Mouse (Mus musculus) liver, adult (tissue): ENCODE results near the gene Brd2.

ENCODE experiments used
- GATA4 ChIP-seq: IDR thresholded peaks from 2 replicates; pipeline ENCODE4 v1.6.1; 2014; ENCODE audit warnings: mild to moderate bottlenecking, low read length; ENCODE audit not compliant: insufficient replicate concordance

Gene Brd2

DNA sequence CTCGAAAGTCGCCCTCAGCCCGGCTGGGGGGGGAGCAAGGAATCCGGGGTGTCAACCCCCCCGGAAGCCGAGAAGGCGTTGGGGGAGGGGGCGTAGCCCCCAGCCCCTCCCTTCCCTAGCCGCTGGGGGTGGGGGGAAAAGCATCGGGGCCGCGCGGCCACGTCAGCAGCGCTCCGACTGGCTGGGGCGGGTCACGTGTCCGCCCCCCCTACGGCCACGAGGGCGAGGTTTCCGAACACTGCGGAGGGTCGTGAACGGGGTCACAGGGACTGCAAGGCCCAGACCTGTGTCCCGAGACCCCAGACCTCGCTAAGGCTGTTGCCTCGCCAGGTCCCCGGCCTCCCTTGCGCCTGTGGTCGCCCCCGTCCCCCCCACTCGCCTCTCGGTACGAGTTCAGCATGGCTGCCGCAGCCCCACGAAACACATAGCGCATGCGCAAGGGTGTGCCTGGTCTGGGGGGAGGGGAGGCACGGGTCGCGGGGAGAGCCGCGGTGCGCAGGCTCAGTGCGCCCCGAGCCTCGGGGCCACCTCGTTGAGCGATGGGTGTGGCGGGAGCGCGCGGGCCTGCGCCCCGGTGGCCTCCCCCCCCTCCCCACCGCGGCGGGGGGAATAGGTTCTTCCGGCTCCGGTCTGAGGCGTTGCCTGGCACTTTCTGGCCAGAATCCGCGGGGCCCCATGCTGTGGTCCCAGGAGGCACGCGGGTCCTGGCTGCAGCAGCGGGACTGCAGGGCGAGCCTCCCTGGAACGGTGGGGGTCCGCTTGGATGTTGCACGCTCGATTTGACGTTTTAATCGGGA is at the start of gene Brd2:
TSS of gene Brd2 (minus strand) at position 447 of the 797 bp plus-strand sequence.
- TF ChIP-seq GATA4, result no peak; the same call in 1 of the 2 replicates

GRCm38 (mm10) chr17:34170877-34171498 is 48.6 kb upstream of the Brd2 start:
- TF ChIP-seq GATA4, result no peak

DNA sequence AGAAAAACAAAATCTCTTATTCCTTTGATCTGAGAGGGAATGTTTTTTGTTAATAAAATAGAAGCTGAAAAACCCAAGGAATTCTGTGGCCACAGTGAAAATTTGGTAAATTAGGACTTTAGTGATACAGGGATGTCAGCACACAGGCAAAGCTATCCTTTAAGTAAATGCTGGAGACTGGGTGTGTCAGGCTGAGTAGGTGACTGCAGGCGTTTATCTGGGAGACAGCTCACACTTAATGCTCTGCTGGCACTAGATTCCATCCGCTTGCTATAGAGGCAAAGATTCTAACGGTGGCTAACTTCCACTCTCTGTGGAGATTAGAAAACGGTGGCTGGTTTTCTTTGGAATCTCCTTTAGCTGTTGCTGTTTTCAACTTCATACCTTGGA is 48.0 kb upstream of the Brd2 start:
- TF ChIP-seq GATA4, result no peak

GRCm38 (mm10) chr17:34169279-34169678 is 46.8 kb upstream of the Brd2 start:
- TF ChIP-seq GATA4, result no peak

DNA sequence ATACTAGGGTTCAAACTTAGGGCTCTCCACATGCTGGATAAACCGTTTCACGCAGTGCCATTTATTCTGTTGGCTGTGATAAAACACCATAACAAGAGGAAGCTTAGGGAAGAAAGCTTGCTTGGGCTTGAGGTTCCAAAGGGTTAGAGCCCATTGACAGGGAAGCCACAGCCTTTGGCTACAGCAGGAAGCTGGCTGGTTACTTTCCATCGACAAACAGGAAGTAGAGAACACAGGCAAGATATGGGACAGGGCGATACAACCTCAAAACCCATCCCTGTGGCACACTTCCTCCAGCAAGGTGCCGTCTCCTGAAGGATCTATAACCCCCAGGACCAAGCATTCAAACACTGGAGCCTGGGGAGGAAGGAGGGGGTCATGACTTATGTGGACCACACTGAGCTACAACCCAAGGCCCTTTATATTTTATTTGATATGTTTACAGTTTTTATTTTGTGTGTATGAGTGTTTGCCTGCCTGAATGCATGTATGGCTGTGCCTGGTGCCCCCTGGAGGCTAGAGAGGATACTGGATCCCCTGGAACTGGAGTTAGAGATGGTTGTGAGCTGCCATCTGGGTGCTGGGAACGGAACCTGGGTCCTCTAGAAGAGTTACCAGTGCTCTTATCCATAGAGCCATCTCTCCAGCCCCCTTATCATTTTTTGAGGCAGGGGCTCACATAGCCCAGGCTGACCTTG is 42.7 kb upstream of the Brd2 start:
- TF ChIP-seq GATA4, result no peak

DNA sequence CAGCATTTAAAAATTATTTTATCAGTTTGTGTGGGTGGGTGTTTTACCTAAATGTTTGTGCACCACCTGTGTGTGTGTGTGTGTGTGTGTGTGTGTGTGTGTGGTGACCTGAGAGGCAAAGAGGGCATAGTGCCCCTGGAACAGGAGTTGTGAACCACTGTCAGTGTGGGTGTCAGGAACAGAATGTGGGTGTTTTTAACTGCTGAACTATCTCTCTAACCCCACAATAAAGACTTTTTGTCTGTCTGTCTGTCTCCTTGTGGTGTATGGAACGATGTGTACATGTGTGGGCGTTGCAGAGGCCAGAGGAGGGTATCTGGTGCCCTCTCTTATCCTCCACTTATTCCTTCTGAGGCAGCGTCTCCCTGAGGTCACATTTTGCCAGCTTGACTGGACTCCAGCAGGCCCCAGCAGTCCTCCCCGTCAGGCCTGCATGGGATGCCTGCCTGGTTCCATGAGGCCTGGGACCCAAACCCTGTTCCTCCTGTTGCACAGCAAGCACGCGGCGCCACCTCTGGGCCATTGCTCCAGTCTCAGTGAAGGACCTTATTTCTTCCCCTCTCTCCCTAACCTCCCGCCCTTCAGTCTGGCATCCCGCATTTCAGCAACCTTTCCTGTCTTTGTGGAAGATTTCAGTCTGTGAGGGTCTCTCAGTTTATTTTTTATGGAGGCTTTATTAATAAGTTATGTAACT is 41.9 kb upstream of the Brd2 start:
- no peak for TF ChIP-seq GATA4

- no peak for TF ChIP-seq GATA4
These were observed 33.1 kb upstream of the Brd2 start for GRCm38 (mm10) chr17:34155534-34155933.

DNA sequence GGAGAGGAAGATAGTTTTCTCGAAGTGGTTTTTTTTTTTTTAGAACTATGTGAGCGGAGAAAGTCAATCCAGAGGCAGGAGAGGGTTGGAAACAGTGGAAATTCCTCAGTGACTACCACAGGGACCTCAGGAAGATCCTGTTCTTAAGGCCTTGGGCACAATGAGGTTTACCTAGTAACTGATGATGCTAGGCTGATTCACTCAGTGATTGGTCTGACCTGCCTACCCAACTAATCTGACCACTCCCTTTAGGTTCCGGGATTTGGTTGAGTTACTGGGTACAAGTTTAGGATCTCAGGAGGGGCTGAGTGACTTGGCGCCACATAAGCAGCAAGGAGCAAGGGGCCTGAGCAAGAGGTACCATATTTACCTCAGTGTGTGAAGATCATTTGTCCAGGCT is 30.5 kb upstream of the Brd2 start, which contains the start of gene H2-DMb1:
TSS of gene H2-DMb1 (plus strand) at position 150 of the 400 bp plus-strand sequence.
- TF ChIP-seq GATA4, result no peak

GRCm38 (mm10) chr17:34144960-34145371 is 22.5 kb upstream of the Brd2 start:
- TF ChIP-seq GATA4, result no peak

GRCm38 (mm10) chr17:34143461-34143860 is 21.0 kb upstream of the Brd2 start:
- TF ChIP-seq GATA4, result no peak

DNA sequence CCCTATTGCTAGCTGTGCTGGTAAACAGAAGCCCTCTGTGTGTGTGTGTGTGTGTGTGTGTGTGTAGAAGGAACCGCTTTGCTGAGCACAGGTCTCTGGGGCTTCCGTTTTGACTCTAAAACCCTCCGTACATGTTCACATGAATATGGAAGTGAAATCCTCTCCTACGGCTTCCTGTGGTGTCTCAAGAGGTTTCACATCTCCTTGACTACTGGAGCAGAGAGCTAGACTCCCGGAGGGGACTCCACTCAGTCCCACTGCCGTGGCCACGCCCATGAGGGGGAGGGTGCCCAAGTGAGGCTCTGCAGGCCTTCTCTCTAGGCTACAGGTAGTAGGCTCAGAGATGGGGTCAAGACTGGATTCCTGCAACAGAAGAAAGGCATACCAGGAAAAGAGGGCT is 20.6 kb upstream of the Brd2 start, which contains the start of gene H2-DMb2:
TSS of gene H2-DMb2 (plus strand) at position 275 of the 400 bp plus-strand sequence.
- no peak for TF ChIP-seq GATA4

GRCm38 (mm10) chr17:34142456-34143010 is 20.1 kb upstream of the Brd2 start:
- no peak for TF ChIP-seq GATA4

- TF ChIP-seq GATA4, result no peak
These were observed 19.0 kb upstream of the Brd2 start for GRCm38 (mm10) chr17:34141448-34141847.

DNA sequence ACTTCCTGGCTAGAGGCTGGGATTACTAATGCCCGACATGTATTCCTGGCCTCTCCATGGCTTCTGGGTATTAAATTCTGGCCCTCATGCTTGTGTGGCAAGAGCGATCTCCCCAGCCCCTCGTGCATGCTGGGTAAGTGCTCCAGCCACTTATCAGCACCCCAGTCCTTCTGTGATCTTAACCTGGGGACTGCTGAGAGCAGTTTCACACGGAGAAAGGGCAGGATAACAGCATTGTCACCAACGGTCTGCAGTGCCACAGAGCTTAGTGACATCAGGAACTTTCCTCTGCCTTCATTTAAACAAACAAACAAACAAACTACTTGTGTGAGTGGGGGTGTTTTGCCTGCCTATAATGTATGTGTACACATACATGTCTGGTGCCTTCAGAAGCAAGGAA is 17.8 kb upstream of the Brd2 start:
- TF ChIP-seq GATA4, result no peak

DNA sequence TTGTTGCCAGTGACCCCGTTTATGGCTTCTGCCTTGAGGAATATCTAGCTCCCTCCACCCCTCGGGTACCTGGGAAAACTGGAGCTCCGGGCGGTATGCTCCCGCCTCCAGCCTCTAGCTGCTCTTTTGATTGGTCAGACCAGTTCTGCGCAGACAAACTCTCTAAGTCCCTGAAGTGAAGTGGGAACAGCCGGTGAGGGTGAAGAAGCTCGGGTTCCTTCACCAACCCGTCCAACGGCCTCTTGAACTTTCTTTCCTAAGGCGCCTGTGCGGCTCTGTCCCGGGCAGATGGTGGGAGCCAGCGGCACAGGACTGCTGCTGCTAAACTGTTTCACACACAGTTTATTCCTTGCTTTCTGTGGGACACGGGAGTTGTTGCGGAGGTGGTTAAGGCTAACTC is 17.0 kb upstream of the Brd2 start:
- no peak for TF ChIP-seq GATA4

- no peak for TF ChIP-seq GATA4
These were observed 16.2 kb upstream of the Brd2 start for GRCm38 (mm10) chr17:34138655-34139054.

DNA sequence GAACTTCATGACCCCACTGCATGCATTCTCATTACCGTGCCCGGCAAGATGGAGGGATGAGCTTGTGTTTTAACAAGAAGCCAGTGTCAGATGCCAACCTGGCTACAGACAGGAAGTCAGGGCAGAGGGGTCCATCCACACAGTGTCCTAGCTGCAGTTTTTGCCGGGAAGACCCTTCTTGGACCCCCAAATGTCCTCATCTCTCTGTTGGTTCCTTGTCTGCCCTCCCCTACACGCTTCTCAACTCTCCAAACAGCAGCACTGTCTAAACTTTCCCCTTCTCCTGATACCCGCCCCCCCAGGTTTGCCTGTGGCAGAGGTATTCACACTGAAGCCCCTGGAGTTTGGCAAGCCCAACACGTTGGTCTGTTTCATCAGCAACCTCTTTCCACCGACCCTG is 15.2 kb upstream of the Brd2 start:
- no peak for TF ChIP-seq GATA4
